Mouse (Mus musculus): ENCODE measurements at regions not wholly inside any gene's neighbourhood (a gene's known extent, or its start where the extent isn't known, plus 50 kb on each side); places are given as distances from the start of the nearest gene placed in this dataset.

DNA sequence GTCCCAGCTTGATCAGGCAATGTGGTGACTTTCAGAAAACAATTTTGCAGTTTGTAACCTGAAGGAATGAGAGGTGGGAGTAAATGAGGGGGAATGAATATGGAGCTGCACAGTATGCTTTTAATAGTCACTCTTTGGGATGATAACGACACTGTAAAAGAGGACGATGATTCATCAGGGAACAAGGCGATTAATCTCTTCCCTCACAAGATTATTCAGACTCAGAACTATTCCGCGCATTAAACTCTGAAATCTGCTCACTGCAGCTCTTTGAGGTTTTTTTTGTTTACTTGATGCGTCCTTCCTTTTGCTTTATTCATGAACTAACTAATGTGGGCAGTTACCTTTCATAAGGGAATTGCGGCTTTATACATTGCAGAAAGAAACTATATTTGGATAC lies 206.1 kb downstream of the Gpat3 start:
- Histone ChIP-seq H3K36me3 (replicated peaks in 1 of 2; ENCODE audit: control insufficient read depth in 1 of 2, insufficient read depth in 1 of 2, low read length in 1 of 2) (no peaks in the 10 kb centered on the region), H3K79me2 (replicated peaks; ENCODE audit: control insufficient read depth, extremely low read depth, insufficient read depth, poor library complexity, severe bottlenecking) (no peaks in the 10 kb centered on the region), H3K4me3 (replicated peaks in 1 of 3; ENCODE audit: low read depth in 2 of 3, low read length in 2 of 3, poor library complexity in 1 of 3) (no peak overlapping the region), H3K4me1 (ENCODE audit: control insufficient read depth in 1 of 2, insufficient read depth in 2 of 2) (no peaks in the 10 kb centered on the region), H3K4me2 (ENCODE audit: insufficient read depth, low read depth, poor library complexity, severe bottlenecking) (no peak overlapping the region), H3K27me3 (replicated peaks) (no peaks in the 10 kb centered on the region), H3K9me3 (replicated peaks; ENCODE audit: low read length) (no peaks in the 10 kb centered on the region), H3K27ac (ENCODE audit: insufficient read depth, low read depth) (no peak overlapping the region), H3K9ac (ENCODE audit: insufficient read depth, low read depth) (no peak overlapping the region)
- TF ChIP-seq JUN (IDR thresholded peaks at IDR 0.05; ENCODE audit: insufficient read depth, low read depth, low read length) (no peak), NELFE (IDR thresholded peaks at IDR 0.05; ENCODE audit: low read depth, low read length) (no peak), CTCF (conservative IDR thresholded peaks at IDR 0.05 in 1 of 2, IDR thresholded peaks at IDR 0.05 in 1 of 2; ENCODE audit: low read depth in 2 of 2, low read length in 2 of 2) (no peak), TCF12 (IDR thresholded peaks at IDR 0.05; ENCODE audit: low read depth, low read length) (no peak), SMC3 (IDR thresholded peaks at IDR 0.05; ENCODE audit: low read depth, low read length) (no peak)
- no peak for DNase-seq (ENCODE audit: extremely low read depth)
- dilution Hi-C loops (cut with MboI; ENCODE audit: extremely low pct_ligation_motif_present, extremely low pct_unique_long_range_greater_than_20kb, low sequenced_read_pairs): no loop called here
- in situ Hi-C loops (cut with MboI; ENCODE audit: low pct_ligation_motif_present, low pct_unique_long_range_greater_than_20kb, low sequenced_read_pairs): no loop called here

DNA sequence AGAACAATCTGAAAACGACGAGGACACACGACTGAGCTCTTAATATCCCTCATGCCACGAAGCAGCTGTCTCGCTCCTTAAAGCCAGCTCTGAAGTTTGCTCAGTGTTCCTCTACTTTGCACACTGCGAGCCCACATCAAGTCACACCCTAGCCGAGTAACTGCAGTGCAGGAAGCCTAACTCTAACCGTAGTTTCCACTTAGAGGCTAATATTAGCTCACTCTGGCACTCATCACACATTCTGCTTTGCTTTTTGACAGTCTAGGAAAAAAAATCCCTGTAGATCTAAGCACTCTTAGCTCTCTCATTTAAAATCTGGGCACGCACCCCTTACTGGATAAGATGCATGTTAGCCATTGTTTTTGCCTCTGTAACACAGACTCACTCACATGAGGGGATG lies 195.0 kb downstream of the Gpat3 start:
- no peaks in the 10 kb centered on the region for H3K27me3 ChIP-seq (replicated peaks)
- no peak overlapping the region for H3K27ac ChIP-seq (ENCODE audit: insufficient read depth, low read depth)
- no peak for DNase-seq (ENCODE audit: extremely low read depth)
- dilution Hi-C loops (cut with MboI; ENCODE audit: extremely low pct_ligation_motif_present, extremely low pct_unique_long_range_greater_than_20kb, low sequenced_read_pairs) (no loop called here), in situ Hi-C loops (cut with MboI; ENCODE audit: low pct_ligation_motif_present, low pct_unique_long_range_greater_than_20kb, low sequenced_read_pairs) (no loop called here)
- H3K79me2 ChIP-seq (replicated peaks; ENCODE audit: control insufficient read depth, extremely low read depth, insufficient read depth, poor library complexity, severe bottlenecking): no peaks in the 10 kb centered on the region
- TF ChIP-seq CHD1 (IDR thresholded peaks at IDR 0.05; ENCODE audit: low read depth, low read length) (no peak), NELFE (IDR thresholded peaks at IDR 0.05; ENCODE audit: low read depth, low read length) (no peak), RAD21 (IDR thresholded peaks at IDR 0.05; ENCODE audit: low read depth, low read length) (no peak), SMC3 (IDR thresholded peaks at IDR 0.05; ENCODE audit: low read depth, low read length) (no peak), GABPA (IDR thresholded peaks at IDR 0.05; ENCODE audit: insufficient replicate concordance, low read depth, low read length) (no peak), ETS1 (conservative IDR thresholded peaks at IDR 0.05; ENCODE audit: low read depth, low read length) (no peak), ZKSCAN1 (IDR thresholded peaks at IDR 0.05; ENCODE audit: borderline replicate concordance, low read depth, low read length) (no peak), JUN (IDR thresholded peaks at IDR 0.05; ENCODE audit: insufficient read depth, low read depth, low read length) (no peak)
- H3K4me1 ChIP-seq (ENCODE audit: control insufficient read depth in 1 of 2, insufficient read depth in 2 of 2): peaks cover 4 to 6% of the 10 kb centered on the region in 2 experiments; a peak in 1 of 4 replicates
- H3K4me2 ChIP-seq (ENCODE audit: insufficient read depth, low read depth, poor library complexity, severe bottlenecking): no peak overlapping the region; the same call in 1 of the 2 replicates
- no peak overlapping the region for H3K9ac ChIP-seq (ENCODE audit: insufficient read depth, low read depth)
- no peaks in the 10 kb centered on the region for H3K9me3 ChIP-seq (replicated peaks; ENCODE audit: low read length)
- no peak overlapping the region for H3K4me3 ChIP-seq (replicated peaks in 1 of 3; ENCODE audit: low read depth in 2 of 3, low read length in 2 of 3, poor library complexity in 1 of 3)
- no peaks in the 10 kb centered on the region for H3K36me3 ChIP-seq (replicated peaks in 1 of 2; ENCODE audit: control insufficient read depth in 1 of 2, insufficient read depth in 1 of 2, low read length in 1 of 2)

DNA sequence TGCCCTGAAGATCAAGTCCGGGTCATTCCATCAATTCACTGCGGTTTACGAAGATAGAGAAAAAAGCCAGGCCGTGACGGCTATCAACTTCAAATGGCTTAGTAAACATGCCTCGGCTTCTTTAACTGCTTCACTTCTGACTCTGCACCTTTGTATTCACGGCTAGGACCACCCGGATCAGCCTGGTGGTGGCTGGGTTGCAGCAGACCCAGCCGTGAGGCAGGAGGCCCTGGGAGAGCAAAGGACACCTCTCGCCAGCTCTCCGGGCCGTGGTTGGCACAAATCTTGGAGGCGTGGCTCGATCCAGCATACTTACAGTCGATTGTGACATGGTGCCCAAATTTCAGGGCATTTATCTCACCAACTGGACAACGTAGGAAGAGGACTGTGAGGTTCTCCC lies 187.5 kb downstream of the Gpat3 start:
- no peaks in the 10 kb centered on the region for H3K9me3 ChIP-seq (replicated peaks; ENCODE audit: low read length)
- no peaks in the 10 kb centered on the region for H3K27me3 ChIP-seq (replicated peaks)
- peaks cover 0 to 14% of the 10 kb centered on the region in 2 experiments; a peak in 2 of 4 replicates for H3K4me1 ChIP-seq (ENCODE audit: control insufficient read depth in 1 of 2, insufficient read depth in 2 of 2)
- H3K4me3 ChIP-seq (replicated peaks in 1 of 3; ENCODE audit: low read depth in 2 of 3, low read length in 2 of 3, poor library complexity in 1 of 3): no peak overlapping the region
- DNase-seq (ENCODE audit: extremely low read depth): no peak
- TF ChIP-seq PAX5 (IDR thresholded peaks at IDR 0.05; ENCODE audit: low read length) (no peak), TBP (conservative IDR thresholded peaks at IDR 0.05; ENCODE audit: low read depth, low read length) (no peak), GABPA (IDR thresholded peaks at IDR 0.05; ENCODE audit: insufficient replicate concordance, low read depth, low read length) (no peak), POLR2AphosphoS2 (IDR thresholded peaks at IDR 0.05; ENCODE audit: low read depth, low read length) (no peak), RCOR1 (conservative IDR thresholded peaks at IDR 0.05; ENCODE audit: low read depth, low read length) (no peak), SMC3 (IDR thresholded peaks at IDR 0.05; ENCODE audit: low read depth, low read length) (no peak), EP300 (IDR thresholded peaks at IDR 0.05; ENCODE audit: low read length) (no peak), USF2 (conservative IDR thresholded peaks at IDR 0.05; ENCODE audit: low read depth, low read length) (no peak), NRF1 (IDR thresholded peaks at IDR 0.05; ENCODE audit: low read depth, low read length) (no peak), JUND (conservative IDR thresholded peaks at IDR 0.05; ENCODE audit: low read depth, low read length) (no peak), NELFE (IDR thresholded peaks at IDR 0.05; ENCODE audit: low read depth, low read length) (no peak), ZC3H11A (IDR thresholded peaks at IDR 0.05; ENCODE audit: low read depth, low read length) (no peak), IRF4 (IDR thresholded peaks at IDR 0.05; ENCODE audit: low read depth, low read length) (no peak), CHD1 (IDR thresholded peaks at IDR 0.05; ENCODE audit: low read depth, low read length) (no peak), ETS1 (conservative IDR thresholded peaks at IDR 0.05; ENCODE audit: low read depth, low read length) (no peak), KAT2A (IDR thresholded peaks at IDR 0.05; ENCODE audit: insufficient replicate concordance, low read length) (no peak), ELF1 (IDR thresholded peaks at IDR 0.05; ENCODE audit: low read depth, low read length) (no peak), RAD21 (IDR thresholded peaks at IDR 0.05; ENCODE audit: low read depth, low read length) (no peak)
- in situ Hi-C loops (cut with MboI; ENCODE audit: low pct_ligation_motif_present, low pct_unique_long_range_greater_than_20kb, low sequenced_read_pairs): no loop called here
- H3K27ac ChIP-seq (ENCODE audit: insufficient read depth, low read depth): no peak overlapping the region
- dilution Hi-C loops (cut with MboI; ENCODE audit: extremely low pct_ligation_motif_present, extremely low pct_unique_long_range_greater_than_20kb, low sequenced_read_pairs): no loop called here
- H3K4me2 ChIP-seq (ENCODE audit: insufficient read depth, low read depth, poor library complexity, severe bottlenecking): no peak overlapping the region
- H3K9ac ChIP-seq (ENCODE audit: insufficient read depth, low read depth): no peak overlapping the region
- no peaks in the 10 kb centered on the region for H3K36me3 ChIP-seq (replicated peaks in 1 of 2; ENCODE audit: control insufficient read depth in 1 of 2, insufficient read depth in 1 of 2, low read length in 1 of 2)
- H3K79me2 ChIP-seq (replicated peaks; ENCODE audit: control insufficient read depth, extremely low read depth, insufficient read depth, poor library complexity, severe bottlenecking): no peaks in the 10 kb centered on the region

All from CH12.LX (cell line).